Mouse (Mus musculus): ENCODE measurements around the gene Tbx5.

Gene Tbx5

DNA sequence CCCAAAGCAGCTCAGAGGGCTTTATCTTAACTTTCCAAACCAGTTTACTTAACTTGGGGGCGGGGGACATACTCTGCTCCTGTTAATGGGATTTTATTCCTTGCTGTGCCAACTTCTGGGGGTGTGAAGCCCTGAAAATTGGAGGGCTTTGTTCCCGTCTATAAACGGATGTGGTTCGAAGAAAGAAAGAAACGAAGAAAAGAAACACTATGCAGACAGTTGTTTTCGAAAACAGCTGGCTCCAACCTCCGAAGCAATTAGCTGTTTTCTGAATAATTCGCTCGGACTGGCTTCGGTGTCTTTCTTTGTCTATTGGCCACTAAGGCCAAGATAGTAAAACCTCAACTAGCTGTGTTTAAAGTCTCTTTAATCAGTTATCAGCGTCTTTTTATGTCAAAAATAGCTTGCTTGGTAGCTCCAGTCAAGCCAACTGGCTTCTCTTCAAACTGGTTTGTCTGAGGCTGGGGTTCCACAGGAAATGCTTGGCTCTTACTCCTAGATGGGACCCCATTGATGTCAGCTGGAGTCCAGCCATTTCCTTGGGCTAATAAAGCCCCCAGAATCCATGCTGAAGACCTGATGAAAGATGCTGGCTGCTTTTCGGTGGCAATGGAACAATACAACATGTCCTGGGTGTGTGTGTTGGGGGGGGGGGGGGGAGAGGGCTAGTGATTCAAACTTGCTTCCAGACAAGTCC, 21.3 kb upstream of the Tbx5 start:
- DNase-seq (ENCODE audit: low read depth in 1 of 2, low spot score in 2 of 2) = no peak

DNA sequence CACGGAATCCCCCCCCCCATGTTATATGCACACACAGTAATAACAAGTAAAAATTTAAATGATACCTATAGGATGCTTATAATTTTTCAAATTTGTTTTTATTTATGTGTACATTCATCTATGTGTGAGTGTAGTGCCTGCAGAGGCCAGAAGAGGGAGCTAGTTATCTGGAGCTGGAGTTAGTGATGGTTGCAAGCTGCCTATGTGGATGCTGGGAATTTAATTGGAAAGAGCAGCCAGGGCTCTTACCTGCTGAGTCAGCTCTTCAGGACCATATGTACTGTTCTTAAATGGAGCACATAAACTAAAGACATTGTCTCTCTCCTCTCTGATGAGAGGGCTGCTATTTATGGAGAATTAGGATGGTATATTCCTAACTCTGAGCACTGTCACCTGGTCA, 17.2 kb upstream of the Tbx5 start:
- DNase-seq (ENCODE audit: low read depth in 1 of 2, low spot score in 2 of 2) = no peak

DNA sequence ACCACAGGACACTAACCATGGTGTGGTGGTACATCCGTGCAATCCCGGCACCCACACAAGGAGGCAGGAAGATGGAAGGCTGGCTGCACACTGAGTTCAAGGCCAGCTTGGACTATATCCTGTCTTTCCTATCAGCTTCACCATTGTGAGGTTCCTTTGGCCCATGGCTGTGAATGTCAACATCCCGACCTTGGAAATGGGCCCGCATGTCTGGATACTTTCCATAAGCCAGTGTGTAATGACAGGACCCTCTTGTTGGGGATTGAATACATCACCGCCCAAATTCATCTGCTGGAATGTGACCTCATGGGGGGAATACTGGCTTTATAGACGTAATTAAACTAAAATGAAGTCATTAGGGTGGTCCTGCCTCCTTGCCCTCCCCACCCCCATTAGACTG, 12.0 kb upstream of the Tbx5 start:
- DNase-seq (ENCODE audit: low read depth in 1 of 2, low spot score in 2 of 2) = no peak

DNA sequence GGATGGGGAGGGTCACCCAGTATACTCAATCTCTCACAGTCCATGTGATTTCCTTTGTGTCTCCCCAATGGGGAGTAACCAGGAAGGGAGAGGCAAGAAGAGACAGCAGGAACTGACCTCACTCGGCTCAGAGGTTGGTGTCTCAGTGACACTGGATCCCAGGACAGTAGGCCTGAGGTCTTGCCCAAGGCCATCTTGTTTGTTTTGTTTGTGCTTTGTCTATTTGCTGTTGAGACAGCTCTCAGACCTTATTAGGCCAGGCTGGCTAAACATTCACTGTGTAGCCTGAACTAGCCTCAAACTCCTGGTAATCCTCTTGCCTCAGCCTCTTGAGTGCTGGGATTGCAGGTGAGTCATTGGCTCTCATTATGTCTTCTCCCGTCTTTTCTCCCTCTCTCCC, 11.0 kb upstream of the Tbx5 start:
- DNase-seq (ENCODE audit: low read depth in 1 of 2, low spot score in 2 of 2) = no peak

DNA sequence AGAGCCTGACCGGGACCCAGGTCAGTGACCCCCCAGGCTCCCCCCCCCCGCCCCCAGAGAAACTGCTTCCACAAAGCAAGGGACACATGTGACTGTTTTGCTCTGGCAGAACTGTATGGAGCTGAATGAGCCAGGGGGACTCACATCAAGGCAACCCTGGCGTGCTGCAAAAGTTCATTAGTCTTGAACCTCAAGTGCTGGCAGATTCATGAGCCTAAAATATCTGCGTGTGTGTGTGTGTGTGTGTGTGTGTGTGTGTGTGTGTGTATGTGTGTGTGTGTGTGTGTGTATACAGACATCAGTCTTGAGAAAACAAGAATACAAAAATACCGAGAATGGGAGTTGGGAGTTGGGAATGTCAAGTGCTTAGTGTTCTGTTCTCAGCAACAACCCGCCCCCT, 5.1 kb upstream of the Tbx5 start:
- no peak for DNase-seq (ENCODE audit: low read depth in 1 of 2, low spot score in 2 of 2)

DNA sequence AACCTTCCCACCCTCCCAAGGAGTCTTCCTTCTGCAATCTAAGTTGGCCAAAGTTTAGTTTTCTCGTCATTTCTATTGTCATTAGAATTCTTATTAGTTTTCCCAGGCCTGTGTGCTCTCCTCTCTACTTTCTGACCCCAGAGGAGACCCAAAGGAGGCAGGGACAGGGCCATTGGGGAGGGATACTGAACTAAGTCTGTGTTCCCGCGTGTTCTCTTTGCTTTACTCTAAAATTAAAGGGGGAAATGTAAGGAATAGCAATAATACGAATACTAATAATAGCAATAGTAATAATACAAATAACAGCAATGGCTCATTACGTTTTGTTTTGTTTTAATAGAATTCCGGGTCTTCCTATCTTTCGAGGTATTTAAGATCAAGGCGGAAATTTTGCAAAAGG, 1.9 kb upstream of the Tbx5 start:
- DNase-seq (ENCODE audit: low read depth in 1 of 2, low spot score in 2 of 2) = no peak

DNA sequence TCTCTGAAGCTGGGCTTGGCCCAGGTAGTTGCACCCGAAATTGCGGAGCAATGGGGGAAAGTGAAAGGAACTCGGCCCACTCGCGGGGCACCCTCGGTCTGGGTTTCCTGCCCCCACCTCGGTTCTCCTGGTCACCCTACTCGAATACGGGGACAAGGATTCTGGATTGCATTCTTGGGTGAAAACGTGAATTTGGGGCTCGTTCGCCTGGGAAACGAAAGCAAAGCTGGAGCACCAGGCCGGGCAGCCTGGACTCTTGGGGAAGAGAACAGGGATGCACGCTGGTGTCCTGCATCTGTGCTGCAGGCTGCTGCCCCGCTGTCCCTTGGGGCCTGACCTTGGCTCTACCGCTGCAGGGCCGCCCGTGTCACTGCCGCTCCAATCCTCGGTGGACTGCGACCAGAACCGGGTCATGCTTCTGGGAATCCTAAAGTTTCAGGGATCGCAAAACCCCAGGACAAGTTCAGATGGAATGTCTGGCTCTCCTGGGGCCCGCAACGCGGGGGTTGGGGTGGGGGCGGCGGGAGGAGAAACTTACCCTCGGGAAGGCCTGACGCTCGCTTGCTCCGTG, 1.2 kb upstream of the Tbx5 start:
- DNase-seq (ENCODE audit: low read depth in 1 of 2, low spot score in 2 of 2) = no peak

DNA sequence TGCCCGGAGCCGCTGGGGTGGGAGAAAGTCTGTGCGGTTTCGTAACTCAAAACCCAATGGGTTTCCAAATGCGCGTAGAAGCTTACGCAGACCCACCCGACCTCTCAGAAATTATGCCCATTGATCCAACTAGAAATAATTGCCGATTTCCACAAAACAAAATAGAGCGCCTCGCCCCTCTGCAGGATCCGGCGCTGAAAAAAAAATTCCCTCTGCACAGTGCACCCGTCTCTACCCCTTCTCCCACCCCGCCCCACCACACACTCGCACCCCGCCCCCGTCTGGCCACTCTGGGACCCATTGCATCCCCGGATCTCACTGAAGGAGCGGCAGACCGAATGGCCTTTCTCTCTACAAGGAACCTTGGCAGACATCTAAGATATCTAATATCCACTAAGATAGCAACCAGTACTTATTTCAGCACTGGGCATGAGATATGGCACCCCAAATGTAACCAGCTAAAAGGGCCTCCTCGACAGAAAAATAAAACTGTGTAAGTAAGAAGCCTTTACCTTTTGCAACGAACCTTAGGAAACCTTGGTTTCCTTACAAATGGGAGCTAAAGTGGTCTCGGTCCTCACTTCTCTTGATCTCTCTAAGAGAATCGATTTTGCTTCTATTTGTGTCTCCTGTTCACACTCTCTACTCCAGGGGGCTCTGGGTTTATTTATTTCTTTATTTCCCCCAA, 533 bp upstream of the Tbx5 start:
- no peak for DNase-seq (ENCODE audit: low read depth in 1 of 2, low spot score in 2 of 2)

DNA sequence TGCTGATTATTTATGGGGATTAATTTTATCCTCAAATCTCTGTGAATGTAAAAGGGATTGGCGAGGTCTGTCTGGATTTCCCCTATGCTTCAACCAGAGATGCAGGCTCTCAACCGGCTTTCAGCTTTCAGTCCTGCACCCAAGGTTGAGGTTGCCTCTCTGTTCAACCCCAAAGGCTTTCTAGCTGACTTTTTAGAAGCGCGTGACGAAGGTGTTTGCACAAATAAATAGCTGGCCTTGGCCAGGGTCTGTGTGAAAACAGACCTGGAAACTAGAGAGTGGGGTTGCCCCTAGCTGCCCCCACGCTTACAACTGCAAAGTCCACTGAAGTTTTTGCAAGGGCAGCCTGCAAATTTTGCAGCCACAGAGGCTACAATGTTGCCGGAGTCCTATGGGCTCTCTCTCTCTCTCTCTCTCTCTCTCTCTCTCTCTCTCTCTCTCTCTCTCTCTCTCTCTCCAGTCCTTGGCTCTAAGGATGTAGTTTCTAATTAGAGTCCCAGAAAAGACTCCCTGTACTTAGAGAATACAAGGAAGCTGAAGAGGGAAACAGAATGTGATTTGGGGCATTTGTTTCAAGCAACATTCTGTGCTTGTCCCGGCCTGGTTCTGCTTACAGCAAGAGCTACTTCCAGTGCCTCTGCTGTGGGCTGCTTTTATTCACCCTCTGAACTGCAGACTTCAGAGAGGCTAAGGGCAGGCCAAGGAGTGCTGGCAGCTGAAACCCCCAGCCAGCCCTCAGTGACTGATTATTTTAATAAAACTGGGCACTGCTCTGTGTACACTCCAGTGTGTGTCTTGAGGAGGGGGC, 959 bp downstream of the Tbx5 start:
- DNase-seq (ENCODE audit: low read depth in 1 of 2, low spot score in 2 of 2) = no peak

DNA sequence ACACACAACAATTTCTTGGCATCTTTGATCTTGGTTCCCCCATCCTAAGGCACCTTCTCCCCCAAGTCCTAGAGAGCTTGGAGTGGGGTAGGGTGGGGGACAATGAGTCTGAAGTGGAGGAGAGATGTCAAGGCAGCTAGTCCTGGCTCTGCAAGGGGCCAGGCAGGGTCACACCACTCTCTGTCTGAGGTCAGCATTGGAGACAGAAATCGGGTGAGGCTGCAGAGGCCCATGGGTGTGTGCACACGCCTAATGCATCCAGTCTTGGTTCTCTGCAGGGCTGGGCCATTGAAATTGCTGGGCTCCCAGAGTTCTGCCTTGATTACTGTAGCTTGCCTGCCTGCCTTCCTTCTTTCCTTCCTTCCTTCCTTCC, 1.5 kb downstream of the Tbx5 start:
- DNase-seq (ENCODE audit: low read depth in 1 of 2, low spot score in 2 of 2) = no peak

DNA sequence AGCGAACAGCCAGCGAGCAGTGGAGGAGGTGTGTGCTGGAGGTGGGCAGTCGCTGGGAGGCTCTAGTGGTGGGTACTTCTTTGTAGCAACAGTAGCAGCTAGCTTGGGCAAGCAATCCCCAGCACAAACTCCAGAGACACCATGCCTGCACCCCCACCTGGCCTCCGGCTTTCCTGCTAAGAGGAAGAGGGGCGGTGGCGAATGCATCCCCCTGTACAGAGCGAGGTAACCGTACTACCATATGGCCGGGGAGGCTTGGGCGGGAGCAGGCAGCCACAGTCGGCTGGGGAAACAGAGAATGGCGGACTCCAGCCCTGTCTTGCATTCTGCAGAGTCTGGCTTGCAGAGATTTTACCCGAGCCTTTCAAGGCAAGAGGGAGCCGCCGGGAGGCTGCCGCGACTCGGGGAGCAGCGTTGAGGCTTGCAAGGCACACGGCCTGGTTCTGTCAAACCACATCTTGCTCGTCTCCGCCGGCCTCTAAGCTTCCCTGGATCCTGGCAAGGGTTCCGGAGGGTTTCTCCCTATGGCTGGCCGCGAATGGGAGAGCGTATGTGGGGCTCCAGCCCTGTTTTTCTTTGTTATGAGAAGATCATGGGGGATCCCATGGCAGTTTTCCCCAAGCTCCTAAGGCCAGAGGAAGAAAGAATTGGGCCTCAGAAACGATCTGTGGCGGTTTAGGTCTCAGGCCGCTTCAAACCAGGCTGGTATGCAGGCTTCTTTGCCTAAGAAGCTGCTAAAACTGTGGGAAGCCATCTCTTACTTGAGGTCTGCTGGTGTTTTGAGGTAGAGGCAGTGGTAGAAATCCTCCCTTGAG, 2.8 kb downstream of the Tbx5 start:
- DNase-seq (ENCODE audit: low read depth in 1 of 2, low spot score in 2 of 2) = no peak

DNA sequence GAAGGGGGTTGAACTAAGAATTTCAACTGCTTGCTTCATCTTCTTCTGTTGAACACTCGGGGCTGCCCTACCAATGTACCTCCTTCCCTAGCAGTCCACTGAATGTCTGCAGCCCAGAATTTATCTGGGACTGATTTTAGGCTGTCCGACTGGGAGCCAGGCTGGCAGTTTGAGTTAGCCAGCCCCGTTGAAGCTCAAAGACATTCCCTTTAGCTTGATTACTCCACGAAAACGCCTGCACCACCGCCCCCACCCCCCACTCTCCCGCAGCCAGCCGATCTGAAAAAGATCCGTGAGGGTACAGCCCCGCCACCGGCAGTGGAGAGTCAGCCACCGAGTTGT, 3.4 kb downstream of the Tbx5 start:
- DNase-seq (ENCODE audit: low read depth in 1 of 2, low spot score in 2 of 2) = no peak

DNA sequence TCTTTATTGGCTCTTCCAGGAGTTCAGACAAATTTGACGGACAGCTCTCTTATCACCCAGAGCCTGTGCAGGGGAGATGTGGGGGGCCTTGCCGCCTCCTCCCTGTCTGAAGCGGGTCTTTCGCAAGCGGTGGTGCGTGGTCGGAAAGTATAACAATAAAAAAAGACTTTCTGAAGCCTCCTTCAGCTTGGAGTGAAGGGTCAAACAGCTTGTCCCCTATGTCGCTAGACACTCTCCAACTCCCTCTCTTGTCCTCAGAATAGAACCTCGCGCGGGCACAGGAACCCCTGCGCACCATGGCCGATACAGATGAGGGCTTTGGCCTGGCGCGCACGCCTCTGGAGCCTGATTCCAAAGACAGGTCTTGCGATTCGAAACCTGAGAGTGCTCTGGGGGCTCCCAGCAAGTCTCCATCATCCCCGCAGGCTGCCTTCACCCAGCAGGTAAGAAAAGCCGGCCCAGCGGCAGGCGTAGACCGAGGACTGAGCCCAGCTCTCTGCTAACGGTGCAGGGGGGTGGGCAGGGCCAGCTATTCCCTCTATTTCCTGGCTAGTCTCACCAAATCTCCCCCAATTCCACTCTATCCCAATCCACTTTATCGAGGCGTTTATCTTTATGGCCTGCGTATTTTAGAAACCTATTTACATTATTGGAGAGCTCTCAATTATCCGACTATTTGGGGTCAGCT, 4.3 kb downstream of the Tbx5 start:
- DNase-seq (ENCODE audit: low read depth in 1 of 2, low spot score in 2 of 2) = no peak

DNA sequence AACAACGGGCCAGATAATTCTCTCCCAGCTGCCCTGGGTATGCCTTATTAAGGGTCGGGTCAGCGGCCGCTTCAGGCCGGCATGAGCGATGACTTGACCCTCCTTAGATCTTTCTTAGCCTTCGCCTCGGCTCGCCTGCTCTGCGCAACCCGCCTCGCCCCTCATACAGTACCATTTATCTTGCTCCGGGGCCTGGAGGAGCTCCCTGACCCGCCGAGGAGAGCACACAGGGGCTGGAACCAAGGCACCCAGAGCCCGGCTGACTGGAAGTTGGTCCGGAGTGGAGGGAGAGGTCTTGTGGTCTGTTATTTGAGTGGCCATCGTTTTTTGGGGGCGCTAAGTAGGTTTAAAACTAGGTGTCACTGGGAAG, 4.8 kb downstream of the Tbx5 start:
- no peak for DNase-seq (ENCODE audit: low read depth in 1 of 2, low spot score in 2 of 2)

DNA sequence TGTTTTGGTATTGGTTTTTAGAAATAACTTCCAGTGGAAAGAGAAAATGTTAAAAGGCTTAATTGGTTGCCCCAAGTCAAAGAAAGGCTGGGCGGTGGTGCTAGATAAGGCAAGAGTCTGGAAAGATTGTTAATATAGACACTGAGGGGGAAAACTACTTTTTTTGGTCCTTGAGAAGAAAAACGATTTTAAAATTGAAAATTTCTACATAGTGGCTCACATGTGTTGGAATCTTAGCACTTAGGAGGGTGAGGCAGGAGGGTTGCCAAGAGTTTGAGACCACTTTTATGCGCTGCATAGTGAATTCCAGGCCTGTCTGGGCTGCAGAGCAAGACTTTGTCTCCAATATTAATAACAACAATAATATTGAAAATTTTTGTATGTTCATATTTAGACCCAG, 5.4 kb downstream of the Tbx5 start:
- DNase-seq (ENCODE audit: low read depth in 1 of 2, low spot score in 2 of 2) = no peak

DNA sequence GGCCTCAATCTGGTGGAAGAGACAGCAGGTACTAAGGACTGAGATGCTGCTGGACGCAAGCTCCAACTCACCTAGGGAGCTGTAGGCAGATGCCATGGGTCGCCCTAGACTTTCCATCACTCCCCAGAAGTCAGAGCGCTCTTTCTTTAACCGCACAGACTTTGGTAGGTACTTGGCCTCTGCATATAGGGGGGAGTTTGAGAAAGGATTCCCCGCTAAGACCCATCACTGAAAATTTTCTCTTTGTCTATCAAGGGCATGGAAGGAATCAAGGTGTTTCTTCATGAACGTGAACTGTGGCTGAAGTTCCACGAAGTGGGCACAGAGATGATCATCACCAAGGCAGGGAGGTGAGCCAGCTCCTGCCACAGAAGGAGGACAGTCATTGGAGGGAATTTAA, 6.0 kb downstream of the Tbx5 start:
- DNase-seq (ENCODE audit: low read depth in 1 of 2, low spot score in 2 of 2) = no peak

DNA sequence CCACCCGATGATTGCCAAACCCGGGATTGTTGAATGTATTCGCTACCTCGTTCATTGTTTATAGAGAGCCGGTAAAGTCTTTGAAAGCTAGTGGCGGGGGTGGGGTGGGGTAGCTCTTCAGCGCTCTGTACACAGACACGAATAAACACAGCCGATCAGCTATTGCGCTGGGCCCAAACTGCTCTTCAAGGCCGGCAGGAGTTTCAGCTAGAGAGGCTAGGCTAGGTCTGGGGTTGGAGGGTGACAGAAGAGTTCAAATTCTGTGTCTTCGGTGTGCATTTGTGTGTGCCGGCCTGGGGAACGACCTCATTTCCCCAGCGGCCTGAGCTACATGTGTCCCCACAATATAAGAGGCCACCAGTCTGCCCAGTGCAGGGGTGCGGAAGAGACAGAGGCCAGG, 6.7 kb downstream of the Tbx5 start:
- no peak for DNase-seq (ENCODE audit: low read depth in 1 of 2, low spot score in 2 of 2)

DNA sequence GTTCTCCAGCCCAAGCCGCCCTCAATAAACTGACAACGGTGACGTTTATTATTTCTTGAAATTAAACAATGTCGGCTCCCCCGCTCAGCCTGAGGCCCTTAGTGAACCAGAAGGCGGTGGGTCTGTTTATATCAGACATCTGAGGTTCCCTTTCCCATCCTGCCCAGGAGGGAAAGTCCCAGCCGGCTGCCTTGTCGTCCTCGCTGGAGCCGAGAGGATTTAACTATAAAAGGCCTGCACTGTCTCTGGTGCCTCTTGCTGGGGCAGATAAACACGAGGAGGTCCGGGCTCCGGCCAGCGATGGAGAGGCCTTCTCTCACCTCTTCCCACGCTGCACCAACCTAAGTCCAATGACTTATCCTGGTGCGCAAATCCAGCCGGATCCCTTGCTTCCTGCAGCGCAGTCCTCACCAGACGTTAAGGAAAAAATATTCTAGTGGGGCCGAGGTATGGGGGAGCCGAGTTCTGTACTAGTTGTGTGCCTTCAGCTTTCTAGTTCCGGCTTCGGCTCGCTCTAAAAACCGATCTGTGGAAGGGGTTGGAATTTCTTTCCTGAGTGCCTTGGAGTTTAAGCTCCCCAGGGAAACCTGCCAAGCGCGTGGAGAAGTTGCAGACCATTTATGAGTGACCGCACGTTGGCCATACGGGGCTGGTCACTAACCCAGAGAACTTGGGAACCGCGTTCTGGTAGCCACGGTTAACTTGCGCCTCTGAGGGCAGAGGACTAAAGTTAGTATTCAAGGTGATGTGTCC, 7.3 kb downstream of the Tbx5 start:
- DNase-seq (ENCODE audit: low read depth in 1 of 2, low spot score in 2 of 2) = no peak

DNA sequence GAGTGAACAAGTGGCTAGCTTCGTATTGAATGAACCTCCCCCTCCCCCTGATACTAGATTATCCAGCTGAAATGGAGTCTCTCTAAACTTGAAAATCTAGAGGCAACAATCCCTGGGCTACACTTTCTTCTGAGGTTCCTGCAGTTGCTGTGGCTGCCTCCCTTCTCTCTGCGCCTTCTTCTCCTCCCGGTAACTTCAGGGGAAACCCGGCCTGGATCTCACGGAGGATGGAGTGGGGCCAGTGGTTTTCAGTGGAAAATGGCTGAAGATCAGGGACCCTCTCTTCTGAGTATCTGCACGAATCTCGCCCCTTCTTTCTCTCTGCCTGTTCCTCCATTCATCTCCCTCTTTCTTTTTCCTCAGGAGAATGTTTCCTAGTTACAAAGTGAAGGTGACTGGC, 7.9 kb downstream of the Tbx5 start:
- no peak for DNase-seq (ENCODE audit: low read depth in 1 of 2, low spot score in 2 of 2)

All from monocyte, adult 2 months (primary cell).